Mouse (Mus musculus): ENCODE measurements at regions not wholly inside any gene's neighbourhood (a gene's known extent, or its start where the extent isn't known, plus 50 kb on each side); places are given as distances from the start of the nearest gene placed in this dataset.
A peak's percentile ranks its signal among the peaks of the same experiment; 100 is the strongest.

DNA sequence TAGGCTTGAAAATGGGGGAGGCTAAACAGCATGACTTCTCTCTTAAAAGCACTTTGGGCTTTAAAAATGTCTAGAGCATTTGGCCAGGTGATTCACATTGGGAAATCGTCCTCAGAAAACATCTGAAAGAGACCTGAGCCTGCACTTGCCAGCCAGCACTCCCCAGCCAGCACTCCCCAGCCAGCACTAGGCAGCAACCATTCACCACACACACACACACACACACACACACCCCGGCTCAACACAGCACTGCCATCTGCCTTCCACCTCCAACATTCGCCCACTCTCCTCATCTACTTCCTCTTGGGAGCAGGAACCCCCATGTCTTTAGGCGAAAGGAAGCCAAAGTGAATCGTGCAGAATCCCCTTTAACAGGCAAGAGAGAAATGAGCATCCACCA lies 85.4 kb downstream of the Atp23 start:
- DNase-seq = no peak
- WGBS (ENCODE audit: insufficient replicate concordance) = 49% methylated on average over 5 of the region's 5 CpGs
- no peak overlapping the region for H3K27ac ChIP-seq

DNA sequence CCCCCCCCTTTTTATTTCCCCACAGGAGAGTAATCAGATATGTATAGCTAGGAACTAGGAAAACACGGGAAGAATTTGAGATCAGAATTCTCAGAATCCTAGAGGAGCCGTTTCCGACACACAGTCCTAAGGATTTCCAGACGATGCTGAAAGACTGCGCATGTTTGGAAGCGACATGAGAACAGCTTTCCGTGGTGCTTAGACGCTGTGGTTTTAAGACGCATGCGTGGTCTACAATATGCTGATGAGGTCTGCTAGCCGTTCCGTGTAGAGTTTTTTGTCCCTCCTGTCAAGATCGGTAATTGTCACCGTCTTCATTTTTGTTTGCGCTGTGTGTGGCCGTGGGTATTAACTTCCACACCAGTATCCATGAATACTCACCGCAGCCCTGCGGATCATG lies 86.2 kb downstream of the Atp23 start:
- no peak overlapping the region for H3K4me2 ChIP-seq
- 86% methylated on average over 18 of the region's 18 CpGs for WGBS (ENCODE audit: insufficient replicate concordance)

More for the DNA sequence above, 85.4 kb downstream of the Atp23 start:
- Histone ChIP-seq H3K4me1 (replicated peaks) (no peaks in the 10 kb centered on the region), H3K4me3 (replicated peaks) (no peak overlapping the region), H3K36me3 (no peaks in the 10 kb centered on the region), H3K4me2 (no peak overlapping the region), H3K9ac (no peak overlapping the region), H3K9me3 (replicated peaks) (no peaks in the 10 kb centered on the region), H3K27me3 (no peaks in the 10 kb centered on the region)
- no peak for ATAC-seq (ENCODE audit: low read depth)

DNA sequence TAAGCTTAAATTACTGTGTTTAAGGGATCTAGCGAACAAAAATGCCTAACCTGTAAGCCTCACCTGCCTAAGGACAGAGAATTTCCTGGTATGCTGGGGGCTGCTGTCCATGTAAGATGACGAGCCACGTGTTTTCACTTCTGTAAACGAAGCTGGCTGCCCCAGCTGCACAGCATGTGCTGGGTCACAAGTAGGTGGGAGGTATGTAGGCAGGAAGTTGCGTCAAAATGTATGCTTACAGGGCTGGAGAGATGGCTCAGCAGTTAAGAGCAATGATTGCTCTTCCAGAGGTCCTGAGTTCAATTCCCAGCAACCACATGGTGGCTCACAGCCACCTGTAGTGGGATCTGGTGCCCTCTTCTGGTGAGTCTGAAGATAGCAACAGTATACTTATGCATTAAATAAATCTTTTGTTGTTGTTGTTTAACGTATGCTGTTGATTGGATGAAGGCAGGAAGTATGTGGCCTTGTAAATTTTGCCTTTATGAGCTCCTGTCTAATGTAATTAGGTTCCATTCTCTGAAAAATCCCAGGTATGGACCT lies 88.0 kb downstream of the Atp23 start:
- no peak overlapping the region for H3K27ac ChIP-seq
- 70% methylated on average over 6 of the region's 6 CpGs for WGBS (ENCODE audit: insufficient replicate concordance)
- no peak for ATAC-seq (ENCODE audit: low read depth)

More for the DNA sequence above, 86.2 kb downstream of the Atp23 start:
- Histone ChIP-seq H3K4me3 (replicated peaks) (no peak overlapping the region), H3K27me3 (no peaks in the 10 kb centered on the region), H3K9me3 (replicated peaks) (no peaks in the 10 kb centered on the region), H3K36me3 (no peaks in the 10 kb centered on the region), H3K9ac (no peak overlapping the region), H3K27ac (no peak overlapping the region), H3K4me1 (replicated peaks) (no peaks in the 10 kb centered on the region)
- ATAC-seq (ENCODE audit: low read depth) = no peak
- DNase-seq = no peak

GRCm38 (mm10) chr10:126812243-126812755 lies 88.9 kb downstream of the Atp23 start:
- Histone ChIP-seq H3K4me1 (replicated peaks) (no peaks in the 10 kb centered on the region; the same call in 1 of the 2 replicates), H3K36me3 (no peaks in the 10 kb centered on the region), H3K4me3 (replicated peaks) (no peak overlapping the region), H3K9ac (no peak overlapping the region), H3K27me3 (no peaks in the 10 kb centered on the region), H3K9me3 (replicated peaks) (no peaks in the 10 kb centered on the region), H3K27ac (no peak overlapping the region), H3K4me2 (no peak overlapping the region)
- WGBS (ENCODE audit: insufficient replicate concordance) = 58% methylated on average over 7 of the region's 7 CpGs
- DNase-seq (no peak), ATAC-seq (ENCODE audit: low read depth) (0 out of 2 replicates have a peak, but pooled peaks have one; percentile 20)

More for the DNA sequence above, 88.0 kb downstream of the Atp23 start:
- Histone ChIP-seq H3K4me3 (replicated peaks) (no peak overlapping the region), H3K27me3 (no peaks in the 10 kb centered on the region), H3K4me2 (no peak overlapping the region), H3K9ac (no peak overlapping the region), H3K4me1 (replicated peaks) (no peaks in the 10 kb centered on the region; the same call in 1 of the 2 replicates), H3K9me3 (replicated peaks) (no peaks in the 10 kb centered on the region), H3K36me3 (no peaks in the 10 kb centered on the region)
- DNase-seq = no peak

GRCm38 (mm10) chr10:126810346-126811095 lies 90.6 kb downstream of the Atp23 start:
- 65% methylated on average over 11 of the region's 11 CpGs for WGBS (ENCODE audit: insufficient replicate concordance)
- H3K27ac ChIP-seq = no peak overlapping the region
- no peaks in the 10 kb centered on the region; the same call in 1 of the 2 replicates for H3K4me1 ChIP-seq (replicated peaks)
- H3K9me3 ChIP-seq (replicated peaks) = no peaks in the 10 kb centered on the region
- no peak overlapping the region for H3K4me3 ChIP-seq (replicated peaks)
- no peaks in the 10 kb centered on the region for H3K27me3 ChIP-seq
- peak overlapping the region; percentile 45; the same call in 1 of the 2 replicates for H3K4me2 ChIP-seq
- DNase-seq (no peak), ATAC-seq (ENCODE audit: low read depth) (no peak)
- no peak overlapping the region for H3K9ac ChIP-seq
- no peaks in the 10 kb centered on the region for H3K36me3 ChIP-seq

DNA sequence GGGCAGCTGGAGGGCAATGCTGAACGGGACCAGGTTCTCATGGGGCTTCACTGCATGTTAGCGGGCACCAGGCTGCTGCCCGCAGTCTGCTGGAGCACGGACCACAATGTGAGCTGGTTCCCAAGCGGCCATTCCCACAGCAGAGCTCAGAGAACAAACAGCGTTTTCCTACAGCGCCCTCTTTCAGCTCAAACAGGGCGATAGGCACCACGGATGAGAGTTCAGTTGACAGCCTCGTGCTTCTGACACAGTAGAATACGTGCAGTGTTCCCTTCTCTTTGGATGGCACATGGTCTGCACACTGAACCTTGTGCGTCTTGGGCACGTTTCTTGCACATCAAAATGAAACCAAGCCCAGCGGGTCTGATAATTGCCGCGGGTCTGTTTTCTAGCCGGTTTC lies 91.6 kb downstream of the Atp23 start:
- H3K27me3 ChIP-seq = no peaks in the 10 kb centered on the region
- DNase-seq (no peak), ATAC-seq (ENCODE audit: low read depth) (no peak)
- no peak overlapping the region for H3K9ac ChIP-seq
- H3K36me3 ChIP-seq = no peaks in the 10 kb centered on the region
- no peaks in the 10 kb centered on the region; the same call in 1 of the 2 replicates for H3K4me1 ChIP-seq (replicated peaks)
- H3K27ac ChIP-seq = no peak overlapping the region
- H3K4me3 ChIP-seq (replicated peaks) = peak overlapping the region; percentile 21
- 42% methylated on average over 17 of the region's 17 CpGs for WGBS (ENCODE audit: insufficient replicate concordance)
- peak overlapping the region; percentile 45 for H3K4me2 ChIP-seq
- H3K9me3 ChIP-seq (replicated peaks) = no peaks in the 10 kb centered on the region

DNA sequence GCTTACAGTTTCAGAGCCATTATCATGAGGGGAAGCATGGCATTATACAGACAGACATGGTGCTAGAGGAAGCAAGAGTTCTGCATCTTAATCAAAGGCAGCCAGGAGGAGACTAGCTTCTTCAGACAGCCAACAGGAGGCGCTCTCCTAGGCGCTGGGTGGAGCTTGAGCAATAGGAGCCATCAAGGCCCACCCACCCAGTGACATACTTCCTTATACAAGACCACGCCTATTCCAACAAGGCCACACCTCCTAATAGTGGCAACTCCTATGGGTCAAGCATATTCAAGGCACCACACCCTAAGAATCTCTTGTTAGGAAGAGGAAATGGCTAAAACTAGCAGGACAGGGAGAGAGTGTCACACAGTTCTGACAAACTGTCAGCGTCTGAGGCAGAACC lies 94.3 kb downstream of the Atp23 start:
- Histone ChIP-seq H3K4me2 (no peak overlapping the region), H3K36me3 (no peaks in the 10 kb centered on the region), H3K4me1 (replicated peaks) (no peaks in the 10 kb centered on the region; the same call in 1 of the 2 replicates), H3K9ac (no peak overlapping the region), H3K4me3 (replicated peaks) (no peak overlapping the region), H3K9me3 (replicated peaks) (no peaks in the 10 kb centered on the region), H3K27ac (no peak overlapping the region), H3K27me3 (no peaks in the 10 kb centered on the region)
- WGBS (ENCODE audit: insufficient replicate concordance) = 68% methylated on average over 4 of the region's 4 CpGs
- ATAC-seq (ENCODE audit: low read depth) (no peak), DNase-seq (no peak)

DNA sequence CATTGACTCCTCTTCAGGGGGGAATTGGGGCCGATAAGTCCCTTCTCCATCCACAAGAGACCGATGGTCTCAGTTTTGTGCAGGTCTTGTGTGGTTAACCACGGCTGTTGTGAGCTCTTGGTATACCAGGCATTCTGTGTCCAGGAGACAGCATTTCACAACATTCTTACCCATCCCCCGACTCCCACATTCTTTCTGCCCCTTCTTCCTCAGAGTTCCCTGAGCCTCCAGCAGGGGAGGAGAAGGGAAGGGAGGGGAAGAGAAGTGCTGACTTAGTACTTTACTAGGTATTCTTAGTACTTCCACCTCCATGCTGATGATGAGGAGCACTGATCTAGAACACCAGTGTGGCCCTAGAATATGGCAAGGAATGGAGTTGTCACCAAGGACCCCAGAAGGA lies 98.4 kb downstream of the Atp23 start:
- no peak overlapping the region for H3K27ac ChIP-seq
- H3K36me3 ChIP-seq = no peaks in the 10 kb centered on the region
- no peaks in the 10 kb centered on the region for H3K27me3 ChIP-seq
- no peak overlapping the region for H3K9ac ChIP-seq
- ATAC-seq (ENCODE audit: low read depth) (no peak), DNase-seq (no peak)
- H3K9me3 ChIP-seq (replicated peaks) = no peaks in the 10 kb centered on the region
- no peak overlapping the region for H3K4me3 ChIP-seq (replicated peaks)
- no peaks in the 10 kb centered on the region for H3K4me1 ChIP-seq (replicated peaks)
- H3K4me2 ChIP-seq = no peak overlapping the region
- 28% methylated on average over 4 of the region's 4 CpGs for whole genome bisulfite sequencing (ENCODE audit: insufficient replicate concordance)

- 27% methylated on average over 4 of the region's 4 CpGs for WGBS (ENCODE audit: insufficient replicate concordance)
- no peaks in the 10 kb centered on the region for H3K9me3 ChIP-seq (replicated peaks)
- H3K27me3 ChIP-seq = no peaks in the 10 kb centered on the region
These were observed 101.8 kb downstream of the Atp23 start for GRCm38 (mm10) chr10:126799393-126799792.

DNA sequence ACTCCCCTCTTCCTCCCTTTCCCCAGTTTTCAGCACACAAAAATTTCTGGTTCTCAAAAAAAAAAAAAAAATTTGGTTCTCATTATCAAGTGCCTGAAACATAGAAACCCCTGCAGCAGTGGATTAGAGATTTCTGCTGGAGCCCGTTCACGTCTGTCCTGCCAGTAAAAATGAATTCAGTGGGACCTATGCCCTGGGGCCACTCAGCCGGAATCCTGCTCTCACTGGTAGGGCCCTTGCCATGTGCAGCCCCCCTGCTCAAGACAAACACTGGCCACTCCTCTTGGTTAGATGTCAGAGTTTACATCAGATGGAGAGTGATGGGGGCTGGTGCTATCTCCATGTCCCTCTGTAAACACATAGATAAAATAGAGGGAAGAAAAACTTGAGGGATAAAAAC lies 108.0 kb downstream of the Atp23 start:
- H3K4me1 ChIP-seq (replicated peaks) = no peaks in the 10 kb centered on the region
- no peak overlapping the region for H3K9ac ChIP-seq
- H3K9me3 ChIP-seq (replicated peaks) = no peaks in the 10 kb centered on the region
- H3K27ac ChIP-seq = no peak overlapping the region
- no peaks in the 10 kb centered on the region for H3K36me3 ChIP-seq
- 64% methylated on average over 3 of the region's 3 CpGs for WGBS (ENCODE audit: insufficient replicate concordance)
- H3K27me3 ChIP-seq = no peaks in the 10 kb centered on the region
- H3K4me3 ChIP-seq (replicated peaks) = no peak overlapping the region
- DNase-seq = no peak
- no peak overlapping the region for H3K4me2 ChIP-seq
- no peak for ATAC-seq (ENCODE audit: low read depth)

More at GRCm38 (mm10) chr10:126799393-126799792, 101.8 kb downstream of the Atp23 start:
- ATAC-seq (ENCODE audit: low read depth) = no peak
- H3K4me3 ChIP-seq (replicated peaks) = no peak overlapping the region
- H3K27ac ChIP-seq = no peak overlapping the region
- no peak overlapping the region for H3K4me2 ChIP-seq
- H3K36me3 ChIP-seq = no peaks in the 10 kb centered on the region
- H3K4me1 ChIP-seq (replicated peaks) = no peaks in the 10 kb centered on the region
- no peak overlapping the region for H3K9ac ChIP-seq
- DNase-seq = no peak

DNA sequence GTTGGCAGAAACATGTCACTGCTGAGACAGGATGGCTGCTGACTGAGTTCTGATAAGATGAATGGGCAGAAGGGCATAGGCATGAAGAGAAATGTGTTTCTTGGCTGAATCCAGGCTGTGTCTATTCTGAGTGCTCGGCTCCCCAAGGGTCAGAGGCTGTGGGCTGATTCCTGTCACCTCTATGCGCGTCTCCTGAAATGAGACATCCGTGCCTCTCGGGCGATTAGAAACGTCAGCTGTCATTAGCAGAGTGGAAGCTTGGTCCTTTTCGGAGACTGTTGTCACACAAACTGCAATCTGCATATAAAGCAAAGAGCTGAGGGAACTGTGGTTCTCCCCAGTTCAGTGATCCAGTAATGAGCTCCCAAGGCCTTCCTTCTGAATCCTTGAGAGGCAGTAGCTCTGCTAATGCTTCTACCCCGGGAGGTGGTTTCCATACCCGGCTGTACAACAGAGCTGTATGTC lies 108.8 kb downstream of the Atp23 start:
- no peak for DNase-seq
- WGBS (ENCODE audit: insufficient replicate concordance) = 71% methylated on average over 10 of the region's 10 CpGs

More for the DNA sequence above, 108.8 kb downstream of the Atp23 start:
- no peaks in the 10 kb centered on the region for H3K4me1 ChIP-seq (replicated peaks)
- H3K4me3 ChIP-seq (replicated peaks) = no peak overlapping the region
- H3K9me3 ChIP-seq (replicated peaks) = no peaks in the 10 kb centered on the region
- H3K4me2 ChIP-seq = no peak overlapping the region
- no peak overlapping the region for H3K27ac ChIP-seq
- ATAC-seq (ENCODE audit: low read depth) = no peak
- H3K36me3 ChIP-seq = no peaks in the 10 kb centered on the region
- H3K27me3 ChIP-seq = no peaks in the 10 kb centered on the region
- H3K9ac ChIP-seq = no peak overlapping the region
